Mouse (Mus musculus) megakaryocyte, embryonic 14.5 days (primary cell): ENCODE measurements at regions not wholly inside any gene's neighbourhood (a gene's known extent, or its start where the extent isn't known, plus 50 kb on each side); places are given as distances from the start of the nearest gene placed in this dataset.

Experiments used
- FLI1 ChIP-seq: IDR thresholded peaks from 2 replicates; pipeline ENCODE4 v1.6.1; 2012; ENCODE audit warnings: low read length, inconsistent platforms, mixed read lengths
- GATA1 ChIP-seq: IDR thresholded peaks from 3 replicates; pipeline ENCODE4 v1.6.1; 2012; ENCODE audit warnings: mixed read lengths, low read length, inconsistent platforms, borderline replicate concordance

DNA sequence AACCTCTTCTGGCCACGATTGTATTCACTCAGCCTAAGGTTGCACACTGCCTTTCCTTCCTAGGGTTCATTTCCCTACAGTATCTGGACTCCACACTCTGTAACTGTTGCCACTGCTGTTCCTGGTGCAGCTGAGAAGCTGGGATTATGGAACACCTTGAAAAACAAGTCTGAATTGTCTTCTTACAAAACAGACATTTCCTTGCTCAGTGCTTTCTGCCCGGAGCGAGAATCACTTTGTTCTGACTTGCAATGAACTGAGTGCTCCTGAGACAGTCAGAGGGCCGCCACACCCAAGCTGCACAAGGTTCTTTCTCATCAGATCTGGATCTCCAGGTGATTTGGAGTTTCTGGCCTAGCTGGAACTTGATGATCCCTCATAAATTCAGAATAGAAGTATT lies 183.0 kb upstream of the Dio2 start:
- TF ChIP-seq FLI1 (no peak), GATA1 (no peak)
